Mouse (Mus musculus) heart, adult 2 months (tissue): ENCODE measurements around the gene Prickle2.

Experiments used
- CTCF ChIP-seq: fragments of 200-600 bp; IDR thresholded peaks from 2 replicates; pipeline ENCODE4 v1.8.1; 2022; ENCODE audit warnings: antibody characterized with exemption, mild to moderate bottlenecking, moderate library complexity
- EP300 ChIP-seq: fragments of 200-500 bp; IDR thresholded peaks from 2 replicates; pipeline ENCODE4 v1.6.1; 2011; ENCODE audit warnings: low read depth, low read length, control low read depth; ENCODE audit not compliant: insufficient read depth
- POLR2A ChIP-seq: fragments of 200-500 bp; IDR thresholded peaks from 2 replicates; pipeline ENCODE4 v1.6.1; 2011; ENCODE audit warnings: mild to moderate bottlenecking, low read depth, low read length, control low read depth; ENCODE audit not compliant: insufficient read depth

DNA sequence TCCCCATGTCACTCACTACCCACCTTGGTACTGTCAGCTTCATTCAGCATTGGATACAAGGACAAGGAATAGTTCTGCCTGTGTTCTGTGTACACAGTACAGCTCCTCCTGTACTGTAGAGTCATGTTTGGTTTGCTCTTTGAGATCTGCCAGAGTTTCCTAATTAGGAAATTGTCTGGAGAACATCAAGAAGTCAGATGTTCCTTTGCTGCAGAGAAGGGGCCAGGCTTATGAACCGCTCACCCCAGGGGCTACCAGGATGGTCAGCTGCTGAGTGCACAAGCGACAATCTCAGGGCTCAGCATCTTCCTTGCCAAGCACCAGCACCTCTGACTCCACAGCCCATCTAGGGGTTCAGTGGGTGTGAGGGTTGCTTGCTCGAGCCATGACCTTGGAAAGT is 96.9 kb downstream of the Prickle2 start:
- TF ChIP-seq CTCF (no peak), EP300 (no peak), POLR2A (no peak)
